Mouse (Mus musculus) right cerebral cortex, adult 2 months (tissue): ENCODE results near the gene Smim1.

Experiments used
- DNase-seq, 2 experiments: peaks; one replicate each; pipeline ENCODE4 v3.0.0; 2021 to 2022; ENCODE audit warnings: low spot score in 2 of 2

Smim1 gene

GRCm38 (mm10) chr4:154021432-154021831 is 4.6 kb downstream of the Smim1 start:
- no peak for DNase-seq

- peak; percentile 49 to 56 for DNase-seq
These were observed 6.5 kb downstream of the Smim1 start for GRCm38 (mm10) chr4:154019571-154019970.

GRCm38 (mm10) chr4:154015476-154015875 is 10.6 kb downstream of the Smim1 start:
- DNase-seq = no peak

GRCm38 (mm10) chr4:154012132-154012882 is 13.7 kb downstream of the Smim1 start:
- DNase-seq = peak in 1 of 2 experiments; percentile 43

DNA sequence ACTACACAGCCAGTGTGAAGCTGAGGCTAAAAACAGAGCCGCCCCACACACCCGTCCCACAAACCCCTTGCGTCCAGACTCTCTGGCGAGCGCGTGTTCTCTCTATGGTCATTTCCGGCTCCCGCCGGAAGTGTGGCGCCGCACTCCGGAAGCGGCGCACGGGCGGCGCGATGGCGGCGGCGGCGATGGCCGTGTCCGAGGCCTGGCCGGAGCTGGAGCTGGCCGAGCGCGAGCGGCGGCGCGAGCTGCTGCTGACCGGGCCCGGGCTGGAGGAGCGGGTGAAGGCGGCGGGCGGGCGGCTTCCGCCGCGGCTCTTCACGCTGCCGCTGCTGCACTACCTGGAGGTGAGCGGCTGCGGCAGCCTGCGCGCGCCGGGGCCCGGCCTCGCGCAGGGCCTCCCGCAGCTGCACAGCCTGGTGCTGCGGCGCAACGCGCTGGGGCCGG is 14.4 kb downstream of the Smim1 start, which contains the start of gene Lrrc47:
Lrrc47 (plus strand) TSS at position 86 of the 444 bp plus-strand sequence.
- peak; percentile 83 to 86 for DNase-seq

DNA sequence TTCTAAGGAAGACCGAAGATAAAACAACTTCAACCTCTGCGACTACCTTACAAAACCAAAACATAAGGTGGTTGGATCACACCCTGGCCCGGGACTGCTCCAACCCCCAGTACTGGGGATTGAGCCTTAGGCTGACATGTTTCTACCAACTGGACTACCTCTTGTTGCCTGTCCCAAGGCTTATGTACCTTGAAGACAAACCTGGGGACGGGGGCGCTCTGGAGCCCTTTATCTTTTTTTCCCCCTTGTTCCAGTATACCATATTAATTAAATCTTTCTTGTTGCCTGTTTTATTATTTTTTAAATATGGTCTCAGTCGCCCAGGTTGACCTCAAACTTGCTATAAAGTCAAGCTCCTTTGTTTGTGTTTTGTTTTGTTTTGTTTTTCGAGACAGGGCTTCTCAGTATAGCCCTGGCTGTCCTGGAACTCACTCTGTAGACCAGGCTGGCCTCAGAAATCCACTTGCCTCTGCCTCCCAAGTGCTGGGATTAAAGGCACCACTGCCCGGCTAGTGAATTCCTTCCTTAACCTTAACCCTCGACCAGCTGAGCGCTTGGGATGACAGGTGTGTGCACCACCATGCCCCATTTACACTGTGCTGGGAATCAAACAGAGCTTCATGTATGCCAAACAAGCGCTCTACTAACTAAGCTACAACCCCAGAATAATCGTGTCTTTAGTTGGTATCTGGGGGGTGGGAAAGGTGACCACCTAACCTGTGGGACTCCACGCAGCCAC is 15.0 kb downstream of the Smim1 start:
- no peak for DNase-seq

DNA sequence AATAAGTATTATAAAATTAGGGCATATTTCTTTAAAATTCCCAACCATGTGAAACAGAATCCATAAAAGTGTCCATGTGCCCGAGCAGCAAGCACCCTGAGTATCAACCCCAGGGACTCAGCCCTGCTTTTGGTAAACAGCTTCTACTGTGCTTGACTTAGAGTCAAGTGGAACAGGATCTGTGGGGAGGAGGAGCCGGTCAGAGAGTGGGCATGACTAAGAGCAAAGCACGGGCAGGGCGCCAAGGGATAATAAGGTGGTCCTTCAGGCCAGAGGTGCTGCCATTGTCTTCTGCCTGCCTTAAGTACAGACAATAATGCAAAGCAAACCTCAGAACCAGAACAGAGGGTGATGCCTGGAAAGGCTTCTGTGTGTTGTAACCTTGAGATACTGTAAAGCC is 18.3 kb downstream of the Smim1 start:
- DNase-seq = no peak

GRCm38 (mm10) chr4:154006264-154006663 is 19.8 kb downstream of the Smim1 start:
- DNase-seq = no peak

- no peak for DNase-seq
These were observed 20.5 kb downstream of the Smim1 start for GRCm38 (mm10) chr4:154005488-154005887.

GRCm38 (mm10) chr4:153993505-153993904 is 32.5 kb downstream of the Smim1 start:
- no peak for DNase-seq

DNA sequence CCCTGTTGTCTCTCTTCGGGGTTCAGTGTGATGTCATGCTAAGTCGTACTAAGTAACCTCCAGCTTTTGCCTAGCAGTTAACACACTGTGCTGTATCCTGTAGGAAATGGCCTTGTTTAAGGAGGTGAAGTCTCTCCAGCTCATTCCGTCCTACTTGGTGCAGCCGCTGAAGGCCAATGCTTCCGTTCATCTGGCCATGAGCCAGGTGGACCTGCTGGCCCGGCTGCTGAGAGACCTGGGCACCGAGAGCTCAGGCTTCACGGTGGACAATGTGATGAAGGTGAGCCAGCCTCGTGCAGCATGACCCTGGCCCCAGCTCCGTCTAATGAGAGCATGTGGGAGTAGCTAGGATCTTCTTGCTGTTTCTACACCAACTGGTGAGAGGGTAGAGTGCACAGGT is 33.3 kb downstream of the Smim1 start:
- DNase-seq = no peak

- DNase-seq = peak; percentile 22 to 33
These were observed 45.6 kb downstream of the Smim1 start for GRCm38 (mm10) chr4:153980470-153980869.

DNA sequence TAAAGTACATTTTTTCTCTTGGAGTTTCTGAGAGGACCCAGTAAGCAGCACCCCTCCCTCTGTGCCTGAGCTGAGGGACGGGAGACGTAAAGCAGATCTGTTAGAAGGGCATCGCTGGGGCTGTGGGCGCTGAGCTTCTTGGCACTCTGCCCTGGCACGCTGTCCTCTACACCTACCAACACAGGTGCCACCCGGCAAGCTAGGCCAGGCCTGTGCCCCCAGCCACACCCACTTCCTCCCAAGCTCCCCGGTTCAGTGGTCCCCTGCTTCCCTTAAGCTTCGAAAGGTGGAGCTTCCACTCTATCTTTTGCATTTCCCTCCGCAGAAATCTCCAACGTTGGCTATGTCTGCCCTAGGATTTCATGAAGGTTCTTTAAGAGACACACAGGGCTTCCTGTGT is 46.8 kb downstream of the Smim1 start:
- DNase-seq = no peak

GRCm38 (mm10) chr4:153975768-153976167 is 50.3 kb downstream of the Smim1 start:
- no peak for DNase-seq

GRCm38 (mm10) chr4:153975292-153975662 is 50.8 kb downstream of the Smim1 start:
- DNase-seq = peak in 1 of 2 experiments; percentile 26

- peak; percentile 95 to 97 for DNase-seq
These were observed 51.4 kb downstream of the Smim1 start, which contains the start of the genes Dffb and Cep104 for GRCm38 (mm10) chr4:153974431-153975291. Dffb (minus strand) TSS chr4:153975126. Cep104 (plus strand) TSS chr4:153975194.
